Mouse (Mus musculus): ENCODE measurements around the gene Taar7a. TPM values are rescaled to one million over a fixed set of nuclear protein-coding genes. Genes with fewer than 3 reads are reported as not detected.

Gene Taar7a
- polyA plus RNA-seq (2012; rRNA removed) = not detected in 2 replicates

DNA sequence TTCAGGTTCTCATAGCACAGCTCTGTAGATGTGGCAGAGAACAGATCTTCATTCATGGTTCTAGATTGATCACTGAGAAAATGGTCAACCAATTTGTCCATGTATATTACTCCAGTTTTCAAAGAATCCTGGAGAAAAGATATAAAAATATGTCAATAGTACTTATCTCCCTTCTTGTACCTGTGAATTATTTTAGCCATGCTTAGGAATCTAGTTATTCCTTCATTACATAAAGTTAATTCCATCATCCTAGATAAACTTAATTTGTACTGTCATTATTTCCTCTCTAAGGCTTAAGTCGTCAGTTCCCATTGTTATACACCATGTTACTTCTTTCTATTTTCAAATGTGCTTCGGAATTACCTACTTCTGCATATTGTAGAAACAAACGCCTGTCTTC lies at the start of gene Taar7a:
Gene Taar7a (minus strand): TSS at position 101 of the 400 bp plus-strand sequence.

DNA sequence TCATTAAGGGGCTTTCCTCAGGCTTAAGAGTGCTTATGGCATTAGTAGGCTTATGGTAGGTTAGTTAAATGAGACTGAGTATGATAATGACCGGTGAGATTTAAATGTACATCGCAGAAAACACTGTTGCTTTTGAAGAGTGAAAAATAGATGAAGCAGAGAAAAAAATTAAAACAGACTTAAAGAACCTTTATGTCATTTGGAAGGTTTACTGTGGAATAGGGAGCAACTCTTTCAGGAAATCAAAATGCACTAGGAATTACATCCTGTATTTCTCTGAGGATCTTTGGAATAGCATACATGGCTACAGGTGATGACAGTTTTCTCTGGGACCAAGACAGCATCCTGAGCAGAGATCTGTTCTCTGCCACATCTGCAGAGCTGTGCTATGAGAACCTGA lies 44.0 kb upstream of the Taar7a start, which contains the start of gene Taar7e:
Gene Taar7e (plus strand): TSS at position 301 of the 400 bp plus-strand sequence.

DNA sequence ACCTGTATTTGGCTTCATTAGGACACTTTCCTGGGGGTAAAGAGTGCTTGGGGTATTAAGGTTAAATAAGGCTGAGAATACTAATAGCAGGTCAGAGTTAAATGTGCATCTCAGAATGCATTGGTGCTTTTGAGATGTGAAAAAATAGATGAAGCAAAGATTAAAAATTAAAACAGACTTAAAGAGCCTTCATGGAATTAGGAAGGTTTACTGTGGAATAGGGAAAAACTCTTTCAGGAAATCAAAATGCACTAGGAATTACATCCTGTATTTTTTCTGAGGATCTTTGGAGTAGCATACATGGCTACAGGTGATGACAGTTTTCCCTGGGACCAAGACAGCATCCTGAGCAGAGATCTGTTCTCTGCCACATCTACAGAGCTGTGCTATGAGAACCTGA lies 33.6 kb upstream of the Taar7a start, which contains the start of gene Taar7d:
Gene Taar7d (plus strand): TSS at position 301 of the 400 bp plus-strand sequence.

DNA sequence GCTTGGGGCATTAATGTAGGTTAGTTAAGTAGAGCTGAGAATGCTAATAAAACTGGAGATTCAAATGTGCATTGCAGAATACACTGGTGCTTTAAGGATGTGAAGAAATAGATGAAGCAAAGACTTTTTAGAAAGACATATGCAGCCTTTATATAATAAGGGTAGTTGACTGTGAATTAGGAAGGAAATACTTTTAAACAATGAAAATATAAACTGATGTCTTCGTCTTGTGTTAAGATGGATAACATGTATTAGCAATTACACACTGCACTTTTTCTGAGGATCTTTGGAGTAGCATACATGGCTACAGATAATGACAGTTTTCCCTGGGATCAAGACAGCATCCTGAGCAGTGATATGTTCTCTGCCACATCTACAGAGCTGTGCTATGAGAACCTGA lies 6.4 kb upstream of the Taar7a start, which contains the start of gene Taar7b:
Gene Taar7b (plus strand): TSS at position 301 of the 400 bp plus-strand sequence.

DNA sequence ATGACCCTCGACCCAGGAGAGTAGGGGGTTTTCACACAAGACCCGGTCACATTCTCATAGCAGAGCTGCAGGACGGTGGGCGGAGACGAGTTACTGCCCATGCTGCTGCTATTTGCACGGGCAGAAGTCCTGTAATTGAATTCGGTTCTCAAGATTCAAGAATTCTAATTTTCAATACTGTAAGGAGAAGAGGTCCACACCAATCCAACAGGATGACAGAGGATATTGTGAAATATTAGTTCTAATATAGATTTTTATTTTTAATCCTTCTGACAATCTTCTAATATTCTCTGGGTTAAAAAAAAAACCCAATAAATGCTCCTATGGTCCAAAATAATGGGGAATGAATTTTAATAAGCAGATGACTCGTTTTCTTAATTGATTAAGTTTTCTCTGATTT lies 7.7 kb downstream of the Taar7a start, which contains the start of gene Taar6:
Gene Taar6 (minus strand): TSS at position 101 of the 400 bp plus-strand sequence.

DNA sequence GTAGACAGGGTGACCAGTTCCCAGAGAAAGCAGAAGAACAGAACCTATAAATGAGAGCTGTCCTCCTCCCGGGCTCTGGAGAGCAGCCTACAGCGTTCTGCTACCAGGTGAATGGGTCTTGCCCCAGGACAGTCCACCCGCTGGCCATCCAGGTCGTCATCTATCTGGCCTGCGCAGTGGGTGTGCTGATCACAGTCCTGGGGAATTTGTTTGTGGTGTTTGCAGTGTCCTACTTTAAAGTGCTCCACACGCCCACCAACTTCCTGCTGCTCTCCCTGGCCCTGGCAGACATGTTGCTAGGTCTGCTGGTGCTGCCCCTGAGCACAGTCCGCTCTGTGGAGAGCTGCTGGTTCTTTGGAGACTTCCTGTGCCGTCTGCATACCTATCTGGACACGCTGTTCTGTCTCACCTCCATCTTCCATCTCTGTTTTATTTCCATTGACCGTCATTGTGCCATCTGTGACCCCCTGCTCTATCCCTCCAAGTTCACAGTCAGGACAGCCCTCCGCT lies 22.6 kb downstream of the Taar7a start, which contains the start of gene Taar5:
Gene Taar5 (plus strand): TSS at position 51 of the 510 bp plus-strand sequence.

DNA sequence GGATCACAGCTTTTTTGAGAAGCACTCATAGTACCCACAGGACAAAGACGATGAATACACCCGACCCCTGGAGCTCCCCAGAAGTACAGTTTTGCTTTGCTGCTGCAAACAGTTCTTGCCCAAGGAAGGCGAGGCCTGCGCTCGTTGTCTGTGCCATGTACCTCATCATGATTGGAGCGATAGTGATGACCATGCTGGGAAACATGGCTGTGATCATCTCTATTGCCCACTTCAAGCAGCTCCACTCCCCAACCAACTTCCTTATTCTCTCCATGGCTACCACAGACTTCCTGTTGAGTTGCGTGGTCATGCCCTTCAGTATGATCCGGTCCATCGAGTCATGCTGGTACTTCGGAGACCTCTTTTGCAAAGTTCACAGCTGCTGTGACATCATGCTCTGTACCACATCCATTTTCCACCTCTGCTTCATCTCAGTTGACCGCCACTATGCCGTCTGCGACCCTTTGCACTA lies 32.8 kb downstream of the Taar7a start, which contains the start of gene Taar4:
Gene Taar4 (plus strand): TSS at position 51 of the 472 bp plus-strand sequence.

DNA sequence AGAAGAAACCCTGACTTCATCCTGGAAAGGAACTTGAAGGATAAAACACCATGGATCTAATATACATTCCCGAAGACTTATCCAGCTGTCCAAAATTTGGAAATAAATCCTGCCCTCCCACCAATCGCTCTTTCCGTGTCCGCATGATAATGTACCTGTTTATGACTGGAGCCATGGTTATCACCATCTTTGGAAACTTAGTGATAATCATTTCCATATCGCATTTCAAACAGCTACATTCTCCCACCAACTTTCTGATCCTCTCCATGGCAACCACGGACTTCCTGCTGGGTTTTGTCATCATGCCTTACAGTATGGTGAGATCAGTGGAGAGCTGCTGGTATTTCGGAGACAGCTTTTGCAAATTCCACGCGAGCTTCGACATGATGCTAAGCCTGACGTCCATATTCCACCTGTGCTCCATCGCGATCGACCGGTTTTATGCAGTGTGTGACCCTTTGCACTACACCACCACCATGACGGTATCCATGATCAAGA lies 43.7 kb downstream of the Taar7a start, which contains the start of gene Taar3:
Gene Taar3 (plus strand): TSS at position 51 of the 498 bp plus-strand sequence.

Other genes starting within 250 kb of the Taar7a start
- 1,509 and 2,105 TPM in 2 replicates for gene Rps12, start 206.2 kb downstream of the Taar7a start, polyA plus RNA-seq (2012; rRNA removed)
- 13.1 and 14.1 TPM in 2 replicates for gene Slc18b1, start 196.5 kb downstream of the Taar7a start, polyA plus RNA-seq (2012; rRNA removed)
- 0.21 and 0.24 TPM in 2 replicates for gene Vnn3, start 142.0 kb downstream of the Taar7a start, polyA plus RNA-seq (2012; rRNA removed)
- 0.87 and 2.2 TPM in 2 replicates for gene Vnn1, start 98.8 kb downstream of the Taar7a start, polyA plus RNA-seq (2012; rRNA removed)
- not detected in 2 replicates for gene Taar1, start 73.1 kb downstream of the Taar7a start, polyA plus RNA-seq (2012; rRNA removed)
- gene Taar2, start 54.9 kb downstream of the Taar7a start, polyA plus RNA-seq (2012; rRNA removed) = not detected in 2 replicates
- gene Taar3, start 43.9 kb downstream of the Taar7a start, polyA plus RNA-seq (2012; rRNA removed) = not detected in 2 replicates
- gene Taar4, start 33.0 kb downstream of the Taar7a start, polyA plus RNA-seq (2012; rRNA removed) = not detected in 2 replicates
- not detected in 2 replicates for gene Taar5, start 22.8 kb downstream of the Taar7a start, polyA plus RNA-seq (2012; rRNA removed)
- gene Taar6, start 7.8 kb downstream of the Taar7a start, polyA plus RNA-seq (2012; rRNA removed) = not detected in 2 replicates
- not detected in 2 replicates for gene Taar7b, start 6.5 kb upstream of the Taar7a start, polyA plus RNA-seq (2012; rRNA removed)
- gene Taar7d, start 33.7 kb upstream of the Taar7a start, polyA plus RNA-seq (2012; rRNA removed) = not detected in 2 replicates
- not detected in 2 replicates for gene Taar7e, start 44.1 kb upstream of the Taar7a start, polyA plus RNA-seq (2012; rRNA removed)
- gene Taar7f, start 56.0 kb upstream of the Taar7a start, polyA plus RNA-seq (2012; rRNA removed) = not detected in 2 replicates
- not detected in 2 replicates for gene Taar8a, start 83.0 kb upstream of the Taar7a start, polyA plus RNA-seq (2012; rRNA removed)
- not detected in 2 replicates for gene Taar8b, start 98.8 kb upstream of the Taar7a start, polyA plus RNA-seq (2012; rRNA removed)
- not detected in 2 replicates for gene Taar8c, start 108.4 kb upstream of the Taar7a start, polyA plus RNA-seq (2012; rRNA removed)
- not detected in 2 replicates for gene Taar9, start 116.1 kb upstream of the Taar7a start, polyA plus RNA-seq (2012; rRNA removed)
- 67.1 and 88.1 TPM in 2 replicates for gene Stx7, start 155.8 kb upstream of the Taar7a start, polyA plus RNA-seq (2012; rRNA removed)
- 6.7 and 10.0 TPM in 2 replicates for gene Moxd1, start 230.0 kb upstream of the Taar7a start, polyA plus RNA-seq (2012; rRNA removed)